Comparison of ENCODE assay signal across 16 mouse cellular contexts in genomic region chr1:169060145-169060544, GRCm38 (mm10).
"Had no signal": no experiment of that assay in that cellular context is flagged by ENCODE, and none has a peak within 500 bp of the region (broad histone marks: within the 10 kb centered on the region; RNA-seq: fewer than 3 reads in every experiment).

No protein-coding gene starts in this region.

- H3K9ac ChIP-seq: kidney, embryonic 15.5 days; liver, embryonic 13.5 days; midbrain, embryonic 15.5 days; neural tube, embryonic 13.5 days; stomach, embryonic 15.5 days had no signal

- H3K4me3 ChIP-seq: kidney, embryonic 15.5 days; liver, embryonic 13.5 days; midbrain, embryonic 15.5 days; myocyte; neural tube, embryonic 13.5 days; stomach, embryonic 15.5 days had no signal

- DNase-seq: kidney, adult 8-10 months; kidney, postnatal 10 days; kidney, postnatal 36 days; liver, embryonic 13.5 days; lung, adult 2 months; lung, postnatal 14 days; lung, postnatal 4 days; right cerebral cortex, postnatal 25 days; spleen, adult 18-20 months; thymus, postnatal 36 days had no signal

- H3K4me1 ChIP-seq: kidney, embryonic 15.5 days; liver, embryonic 13.5 days; midbrain, embryonic 15.5 days; stomach, embryonic 15.5 days had no signal

- H3K4me2 ChIP-seq: kidney, embryonic 15.5 days; liver, embryonic 13.5 days; midbrain, embryonic 11.5 days; midbrain, embryonic 15.5 days; neural tube, embryonic 13.5 days; stomach, embryonic 15.5 days had no signal

- H3K27me3 ChIP-seq: kidney, embryonic 15.5 days; liver, embryonic 13.5 days; midbrain, embryonic 15.5 days; neural tube, embryonic 13.5 days; stomach, embryonic 15.5 days had no signal

- H3K9me3 ChIP-seq: kidney, embryonic 15.5 days; liver, embryonic 13.5 days; midbrain, embryonic 15.5 days; neural tube, embryonic 13.5 days; stomach, embryonic 15.5 days had no signal

- H3K27ac ChIP-seq: kidney, embryonic 15.5 days; liver, embryonic 13.5 days; midbrain, embryonic 15.5 days; neural tube, embryonic 13.5 days; stomach, embryonic 15.5 days had no signal

- H3K36me3 ChIP-seq: kidney, embryonic 15.5 days; liver, embryonic 13.5 days; midbrain, embryonic 15.5 days; neural tube, embryonic 13.5 days; stomach, embryonic 15.5 days had no signal
